Mouse (Mus musculus): ENCODE measurements at regions not wholly inside any gene's neighbourhood (a gene's known extent, or its start where the extent isn't known, plus 50 kb on each side); places are given as distances from the start of the nearest gene placed in this dataset.

GRCm38 (mm10) chr11:22695237-22695636 lies 165.5 kb downstream of the B3gnt2 start:
- TF ChIP-seq EP300 (IDR thresholded peaks at IDR 0.05; ENCODE audit: insufficient read depth, low read depth, low read length), result no peak
- no peak for TF ChIP-seq CTCF (IDR thresholded peaks at IDR 0.05; ENCODE audit: low read depth, low read length)
